Mouse (Mus musculus): Measurements from ENCODE around the gene Rims1.

The Rims1 gene

GRCm38 (mm10) chr1:22695046-22695445 lies 110.7 kb downstream of the Rims1 start:
- DNase-seq (ENCODE audit: low spot score in 2 of 2): no peak

GRCm38 (mm10) chr1:22694514-22694913 lies 111.3 kb downstream of the Rims1 start:
- DNase-seq (ENCODE audit: low spot score in 2 of 2): no peak

GRCm38 (mm10) chr1:22683455-22683854 lies 122.3 kb downstream of the Rims1 start:
- no peak for DNase-seq (ENCODE audit: low spot score in 2 of 2)

GRCm38 (mm10) chr1:22664196-22664595 lies 141.6 kb downstream of the Rims1 start:
- DNase-seq (ENCODE audit: low spot score in 2 of 2): no peak

- DNase-seq (ENCODE audit: low spot score in 2 of 2): no peak
Measured at GRCm38 (mm10) chr1:22661825-22662224, 144.0 kb downstream of the Rims1 start.

- no peak for DNase-seq (ENCODE audit: low spot score in 2 of 2)
Measured at GRCm38 (mm10) chr1:22655983-22656382, 149.8 kb downstream of the Rims1 start.

GRCm38 (mm10) chr1:22654903-22655302 lies 150.9 kb downstream of the Rims1 start:
- peak in 1 of 2 experiments; percentile 26 for DNase-seq (ENCODE audit: low spot score in 2 of 2)

- DNase-seq (ENCODE audit: low spot score in 2 of 2): no peak
Measured at GRCm38 (mm10) chr1:22650588-22650987, 155.2 kb downstream of the Rims1 start.

GRCm38 (mm10) chr1:22649432-22649831 lies 156.4 kb downstream of the Rims1 start:
- no peak for DNase-seq (ENCODE audit: low spot score in 2 of 2)

- no peak for DNase-seq (ENCODE audit: low spot score in 2 of 2)
Measured at GRCm38 (mm10) chr1:22645257-22645656, 160.5 kb downstream of the Rims1 start.

- no peak for DNase-seq (ENCODE audit: low spot score in 2 of 2)
Measured at GRCm38 (mm10) chr1:22640568-22640967, 165.2 kb downstream of the Rims1 start.

GRCm38 (mm10) chr1:22639702-22640101 lies 166.1 kb downstream of the Rims1 start:
- no peak for DNase-seq (ENCODE audit: low spot score in 2 of 2)

- DNase-seq (ENCODE audit: low spot score in 2 of 2): no peak
Measured at GRCm38 (mm10) chr1:22633871-22634270, 171.9 kb downstream of the Rims1 start.

GRCm38 (mm10) chr1:22632551-22632950 lies 173.2 kb downstream of the Rims1 start:
- DNase-seq (ENCODE audit: low spot score in 2 of 2): no peak

- no peak for DNase-seq (ENCODE audit: low spot score in 2 of 2)
Measured at GRCm38 (mm10) chr1:22631991-22632390, 173.8 kb downstream of the Rims1 start.

- DNase-seq (ENCODE audit: low spot score in 2 of 2): no peak
Measured at GRCm38 (mm10) chr1:22629011-22629410, 176.8 kb downstream of the Rims1 start.

- DNase-seq (ENCODE audit: low spot score in 2 of 2): no peak
Measured at GRCm38 (mm10) chr1:22627013-22627412, 178.8 kb downstream of the Rims1 start.

- DNase-seq (ENCODE audit: low spot score in 2 of 2): no peak
Measured at GRCm38 (mm10) chr1:22626295-22626694, 179.5 kb downstream of the Rims1 start.

GRCm38 (mm10) chr1:22620827-22621226 lies 185.0 kb downstream of the Rims1 start:
- no peak for DNase-seq (ENCODE audit: low spot score in 2 of 2)

- no peak for DNase-seq (ENCODE audit: low spot score in 2 of 2)
Measured at GRCm38 (mm10) chr1:22615601-22616000, 190.2 kb downstream of the Rims1 start.

GRCm38 (mm10) chr1:22613609-22614008 lies 192.2 kb downstream of the Rims1 start:
- DNase-seq (ENCODE audit: low spot score in 2 of 2): no peak

- no peak for DNase-seq (ENCODE audit: low spot score in 2 of 2)
Measured at GRCm38 (mm10) chr1:22604329-22605044, 201.3 kb downstream of the Rims1 start.

GRCm38 (mm10) chr1:22596197-22596596 lies 209.6 kb downstream of the Rims1 start:
- DNase-seq (ENCODE audit: low spot score in 2 of 2): no peak

GRCm38 (mm10) chr1:22594841-22595240 lies 211.0 kb downstream of the Rims1 start:
- DNase-seq (ENCODE audit: low spot score in 2 of 2): no peak

Data from frontal cortex, postnatal 14 days (tissue).